Mouse (Mus musculus) cerebellum, postnatal 25 days (tissue): ENCODE measurements around the gene Slc23a2.
A peak's percentile ranks its signal among the peaks of the same experiment; 100 is the strongest.

Experiments used
- DNase-seq, 2 experiments: peaks; one replicate each; pipeline ENCODE4 v3.0.0; 2021; ENCODE audit warnings: mixed read lengths in 2 of 2

The Slc23a2 gene

DNA sequence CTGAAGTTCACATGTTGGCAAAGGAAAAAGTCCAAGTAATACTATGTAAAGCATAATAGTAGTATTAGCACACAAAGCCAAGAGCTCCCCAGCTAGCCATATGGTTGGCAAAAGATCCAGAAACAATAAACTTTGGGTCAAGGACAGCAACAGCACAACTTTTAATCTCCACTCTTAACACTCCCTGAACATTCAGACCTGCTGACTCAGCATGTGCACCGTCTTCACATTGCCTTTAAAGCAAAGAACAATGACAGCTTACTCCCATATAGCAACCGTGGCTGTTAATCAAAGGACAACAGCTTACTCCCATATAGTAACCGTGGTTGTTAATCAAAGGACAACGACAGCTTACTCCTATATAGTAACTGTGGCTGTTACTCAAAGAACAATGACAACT is 48.3 kb downstream of the Slc23a2 start:
- DNase-seq, result no peak

DNA sequence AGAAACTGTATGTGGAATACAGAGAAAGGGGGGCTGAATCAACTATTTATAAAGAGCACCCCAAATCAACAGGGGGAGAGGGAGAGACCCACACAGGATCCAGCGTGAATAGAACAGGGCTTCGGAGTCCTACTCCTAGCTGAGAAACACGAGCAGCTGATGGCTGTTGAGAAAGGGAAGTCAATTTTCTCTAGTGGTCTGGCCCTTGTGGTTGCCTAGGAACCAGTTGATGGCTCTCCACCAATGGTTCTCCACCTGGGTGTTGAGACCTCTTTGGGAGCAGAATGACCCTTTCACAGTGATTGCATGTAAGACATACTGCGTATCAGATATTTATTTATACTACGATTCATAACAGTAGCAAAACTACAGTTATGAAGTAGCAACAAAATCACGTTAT is 49.1 kb downstream of the Slc23a2 start:
- no peak for DNase-seq

DNA sequence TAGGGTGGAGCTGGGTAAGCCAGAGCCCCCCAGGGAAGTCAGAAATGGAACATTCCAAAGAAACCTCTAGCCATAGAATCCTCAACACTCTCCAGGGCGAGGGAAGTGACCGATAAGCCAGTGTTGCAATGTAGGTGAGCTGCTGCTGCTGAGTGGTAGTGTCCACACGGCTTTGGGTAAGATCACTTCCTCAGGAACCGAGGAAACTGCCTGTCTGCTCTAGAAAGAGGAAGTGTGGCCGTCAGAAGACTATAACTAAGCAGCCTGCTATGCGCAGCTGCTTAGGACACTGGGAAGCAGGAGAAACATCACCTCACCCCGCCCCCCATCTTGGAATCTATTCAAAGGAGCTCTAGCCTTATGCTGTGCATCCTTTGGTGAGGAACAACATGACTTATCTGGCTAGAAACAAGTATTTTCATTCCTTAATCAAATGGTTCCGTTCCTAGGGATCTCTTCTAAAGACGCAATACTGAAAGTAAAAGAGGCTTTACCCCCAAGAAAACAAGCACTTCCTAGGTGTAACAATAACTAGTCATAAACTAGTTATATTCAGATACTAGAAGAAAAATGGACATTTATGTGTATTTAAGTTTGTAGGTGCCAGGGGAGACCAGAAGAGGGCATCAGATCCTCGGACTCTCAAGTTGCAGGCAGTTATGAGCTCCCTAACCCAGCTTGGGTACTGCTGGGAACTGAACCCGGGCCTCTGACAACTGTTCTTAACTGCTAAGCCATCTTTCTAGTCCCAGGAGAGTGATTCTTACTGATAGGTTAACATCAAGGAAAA is 50.3 kb downstream of the Slc23a2 start:
- no peak for DNase-seq

DNA sequence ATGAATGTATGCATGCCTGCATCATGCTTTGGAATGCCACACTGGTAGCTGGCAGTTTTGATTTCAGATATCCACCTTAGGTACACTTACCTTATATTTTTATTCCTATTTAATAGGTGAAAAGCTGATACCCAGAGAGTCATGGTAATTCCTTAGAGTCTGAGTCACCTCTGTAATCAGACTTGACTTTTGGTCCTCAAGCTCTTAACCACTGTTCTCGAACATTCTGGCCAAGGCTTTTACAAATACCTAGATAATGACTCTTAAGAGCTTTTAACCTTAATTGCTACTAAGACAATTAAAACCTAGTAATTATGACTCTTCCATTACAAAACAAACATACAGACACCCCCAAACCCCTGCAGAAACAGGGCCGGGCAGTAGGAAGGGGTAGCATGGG is 51.2 kb downstream of the Slc23a2 start:
- no peak for DNase-seq

DNA sequence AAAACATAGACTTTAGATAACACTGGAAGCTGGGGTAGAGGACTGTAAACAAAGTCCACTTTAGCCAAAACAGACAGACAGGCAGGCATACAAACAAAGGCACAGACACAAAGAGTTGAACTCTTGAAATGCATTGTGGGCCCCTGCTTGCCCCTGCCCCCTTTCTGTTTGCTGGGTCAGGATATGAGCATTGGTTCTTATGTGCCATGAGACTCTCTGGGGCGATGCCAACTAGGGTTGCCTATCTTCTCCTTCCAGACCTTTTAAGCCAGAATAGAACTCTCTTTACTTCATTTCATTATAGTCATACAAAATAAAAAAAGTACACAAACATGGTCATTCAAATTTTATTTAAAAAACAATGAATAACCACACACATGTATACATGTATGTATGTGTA is 51.6 kb downstream of the Slc23a2 start:
- DNase-seq, result no peak

DNA sequence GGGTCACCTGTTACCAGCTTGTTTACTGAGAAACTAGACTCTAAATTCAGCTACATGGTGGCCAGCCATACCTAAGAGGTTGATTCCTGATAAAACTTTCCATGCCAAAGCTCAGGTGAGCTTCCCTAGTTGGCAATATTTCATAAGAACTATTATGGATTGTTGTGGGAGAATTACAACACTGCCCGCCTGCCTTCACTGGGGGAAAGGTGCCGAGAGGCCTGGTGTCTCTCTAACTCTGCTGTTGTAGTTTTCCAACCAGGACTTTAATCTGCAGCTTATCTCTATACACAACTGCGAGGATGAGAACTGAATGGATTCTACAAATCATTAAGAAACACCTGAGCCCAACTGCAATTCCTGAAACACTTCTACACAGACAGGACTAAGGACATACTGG is 52.2 kb downstream of the Slc23a2 start:
- no peak for DNase-seq

DNA sequence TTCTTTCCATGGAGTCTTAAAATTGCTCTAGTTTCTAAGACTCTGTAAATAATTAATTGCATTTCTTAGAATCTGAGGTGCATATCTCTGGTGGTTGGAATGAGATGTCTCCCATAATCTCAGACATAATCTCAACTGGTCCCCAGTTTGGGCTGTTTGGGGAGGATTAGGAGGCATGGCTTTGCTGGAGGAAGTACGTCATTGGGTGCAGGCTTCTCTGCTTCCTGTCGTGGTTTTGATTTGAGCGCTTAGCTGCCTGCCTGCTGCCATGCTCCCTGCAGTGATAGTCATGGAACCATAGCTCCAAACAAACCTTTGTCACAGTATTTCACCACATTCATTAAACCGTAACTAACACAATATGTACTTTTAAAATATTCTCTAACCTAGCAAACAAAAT is 53.2 kb downstream of the Slc23a2 start:
- DNase-seq, result no peak

DNA sequence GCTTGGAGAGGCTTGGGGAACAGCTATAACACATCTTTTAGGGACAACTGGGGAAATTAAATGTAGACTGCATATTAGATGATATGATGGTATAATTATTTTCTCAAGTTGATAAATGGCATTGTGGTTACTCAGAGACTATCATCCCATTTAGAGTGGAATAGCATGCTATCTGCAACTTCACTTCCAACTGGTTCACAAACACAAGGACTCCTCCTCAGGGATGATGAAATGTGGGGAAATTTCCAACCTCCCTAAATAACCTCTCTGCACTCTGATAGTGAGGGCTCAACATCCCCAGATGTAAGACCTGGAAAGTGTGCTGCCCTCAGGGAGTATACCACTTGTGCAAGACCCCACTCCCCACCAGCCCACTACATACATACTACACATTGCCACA is 60.1 kb downstream of the Slc23a2 start:
- no peak for DNase-seq

DNA sequence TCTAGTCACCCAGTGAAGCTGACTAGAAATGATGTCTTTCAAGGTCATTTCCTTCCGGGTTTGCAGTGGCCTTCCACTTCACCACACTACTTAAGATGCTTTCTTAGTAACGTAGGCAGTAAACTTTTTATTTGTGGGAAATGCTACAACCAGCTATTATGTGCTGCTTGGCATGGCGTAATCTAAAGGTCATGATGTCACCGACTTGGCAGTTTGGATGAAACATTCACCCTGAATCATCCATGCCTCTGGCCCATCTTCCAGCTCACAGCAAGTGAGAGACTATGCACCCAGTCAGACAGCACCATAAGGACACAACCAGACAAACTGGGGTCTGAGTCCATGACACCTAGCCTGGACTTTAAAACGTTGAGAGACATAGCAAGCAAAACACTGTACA is 60.5 kb downstream of the Slc23a2 start:
- no peak for DNase-seq

DNA sequence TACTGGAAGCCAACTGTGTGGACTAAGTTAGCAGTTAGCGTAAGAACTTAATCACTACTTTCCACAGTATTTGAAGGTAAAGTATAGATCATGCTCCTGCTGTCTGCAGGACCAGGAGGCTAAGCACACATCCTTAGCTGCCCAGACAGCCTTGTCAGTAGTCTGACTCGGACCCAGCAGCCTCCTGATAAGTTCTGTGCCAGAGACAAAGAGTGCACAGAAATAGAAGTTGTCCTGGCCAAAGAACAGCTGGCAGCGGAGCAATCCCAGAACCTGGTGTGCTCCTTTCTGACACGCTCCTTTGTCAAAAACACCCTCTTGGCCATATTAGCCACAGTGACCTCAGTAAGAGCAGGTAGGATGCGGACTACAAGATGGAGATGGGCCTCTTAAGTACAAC is 65.8 kb downstream of the Slc23a2 start:
- no peak for DNase-seq

DNA sequence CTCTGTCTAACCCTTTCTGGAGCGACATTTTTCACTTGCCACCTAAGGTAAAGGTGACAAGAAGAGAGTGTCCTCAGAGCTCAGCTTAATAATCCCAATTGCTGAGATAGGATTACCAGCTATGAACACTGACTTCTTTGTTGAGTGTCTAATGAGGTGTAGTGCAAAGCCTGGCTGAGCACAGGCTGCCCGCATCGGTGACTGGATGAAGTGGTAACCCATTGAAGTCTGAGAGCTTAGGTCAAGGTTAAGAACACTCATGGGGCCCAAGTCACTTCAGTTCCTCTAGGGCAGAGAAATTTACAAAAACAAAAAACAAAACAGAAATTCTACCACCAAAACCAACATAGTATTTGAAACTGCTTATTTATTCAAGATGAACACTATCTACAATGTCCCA is 71.9 kb downstream of the Slc23a2 start:
- no peak for DNase-seq

DNA sequence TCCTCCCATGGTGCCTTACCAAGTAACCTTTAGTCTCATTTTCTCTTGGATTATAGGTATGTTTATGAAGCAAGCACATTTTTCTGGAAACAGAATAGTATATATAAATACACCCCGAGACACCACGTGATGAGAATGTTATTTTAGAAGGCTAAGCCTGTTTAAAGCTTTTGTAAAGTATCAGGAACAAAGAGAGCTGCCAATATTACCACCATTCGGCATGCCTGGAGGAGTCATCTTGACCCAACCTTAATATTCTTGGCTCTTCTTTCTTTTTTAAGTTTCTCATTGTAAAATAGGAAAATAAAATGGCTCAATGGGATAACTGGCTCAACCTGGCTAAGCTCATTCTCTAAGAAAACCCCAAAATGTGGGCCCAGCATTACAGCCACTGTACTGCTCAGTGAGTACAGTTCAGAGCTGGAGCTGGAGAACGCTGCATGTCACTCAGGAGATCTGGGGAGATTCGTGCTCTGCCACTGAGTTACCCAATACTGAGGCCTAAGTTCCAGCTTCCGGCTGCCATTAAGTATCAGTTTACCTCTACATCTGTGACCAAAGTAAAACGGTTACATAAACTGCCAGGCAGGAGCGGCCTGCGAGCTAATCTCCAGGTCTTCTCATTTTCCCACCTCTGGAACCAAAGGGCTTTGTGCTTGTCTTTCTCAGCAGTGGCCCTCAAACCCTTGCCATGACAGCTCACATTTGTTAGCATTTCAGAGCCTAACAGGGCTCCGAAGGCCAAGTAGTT is 74.7 kb downstream of the Slc23a2 start:
- no peak for DNase-seq

DNA sequence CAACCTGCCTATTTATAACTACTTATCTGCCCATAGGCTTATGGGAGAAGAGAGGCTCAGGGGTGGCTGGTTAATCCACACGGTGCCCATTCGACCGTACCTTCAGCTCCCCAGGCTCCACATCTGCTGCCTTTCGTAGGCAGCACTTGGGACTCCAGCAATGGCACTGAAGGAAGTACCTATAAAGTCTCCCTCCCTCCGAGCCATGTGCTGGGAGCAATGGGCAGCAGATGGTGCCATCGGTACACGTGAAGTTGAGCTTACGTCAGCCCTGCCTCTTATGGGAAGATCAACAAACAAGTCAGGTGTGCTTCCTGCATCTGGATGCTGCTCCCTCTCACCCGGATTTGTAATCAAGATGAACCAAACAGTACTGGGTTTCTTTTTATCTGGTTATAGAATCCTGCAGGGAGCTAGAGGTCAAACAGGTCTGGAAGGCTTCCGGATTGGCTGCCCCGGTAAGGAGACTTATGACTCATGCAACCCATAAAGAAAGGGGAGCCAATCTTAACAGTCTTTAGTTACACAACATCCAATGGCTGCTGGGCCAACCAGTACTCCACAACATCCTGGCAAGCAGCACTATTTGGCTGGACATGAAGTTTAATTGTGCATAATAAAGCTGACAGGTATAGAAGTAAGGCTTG is 80.6 kb downstream of the Slc23a2 start:
- DNase-seq, result peak; percentile 22 to 40

DNA sequence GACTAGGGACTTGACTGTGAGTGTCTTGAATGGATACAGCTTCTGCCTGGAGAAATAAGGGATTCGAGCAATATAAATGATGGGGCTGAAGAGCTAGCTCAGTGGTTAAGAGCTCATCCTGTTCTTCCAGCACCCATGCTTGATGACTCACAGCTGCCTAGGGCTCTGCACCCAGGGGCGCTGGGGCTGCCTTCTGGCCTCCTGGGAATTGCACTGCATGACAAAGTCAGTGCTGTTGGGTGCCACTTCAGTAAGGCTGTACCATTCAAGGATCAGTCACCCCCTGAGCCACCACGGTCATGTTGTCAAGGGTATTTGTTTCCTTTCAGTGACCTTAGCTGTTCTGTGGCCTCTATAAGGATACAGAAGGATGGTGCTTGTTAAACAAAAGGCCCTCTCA is 81.1 kb downstream of the Slc23a2 start:
- DNase-seq, result no peak

DNA sequence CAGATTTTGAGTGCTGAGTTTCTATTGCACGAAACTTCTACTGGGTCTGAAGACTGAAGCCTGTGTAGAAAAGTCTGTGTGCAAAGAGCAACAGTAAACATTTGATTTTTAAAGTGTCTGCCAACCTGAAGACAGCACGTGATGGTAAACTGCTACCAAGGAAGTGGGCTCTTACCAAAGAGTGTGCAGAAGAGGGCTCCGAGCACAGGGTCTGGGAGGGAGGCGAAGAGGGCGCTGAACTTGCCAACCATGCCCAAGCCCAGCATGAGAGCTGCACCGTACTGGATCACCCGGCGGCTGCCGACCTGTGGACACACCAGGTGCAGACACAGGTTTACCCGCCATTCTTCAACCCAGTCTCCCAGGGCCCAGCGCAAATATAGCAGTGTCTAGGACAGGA is 83.0 kb downstream of the Slc23a2 start:
- DNase-seq, result no peak

DNA sequence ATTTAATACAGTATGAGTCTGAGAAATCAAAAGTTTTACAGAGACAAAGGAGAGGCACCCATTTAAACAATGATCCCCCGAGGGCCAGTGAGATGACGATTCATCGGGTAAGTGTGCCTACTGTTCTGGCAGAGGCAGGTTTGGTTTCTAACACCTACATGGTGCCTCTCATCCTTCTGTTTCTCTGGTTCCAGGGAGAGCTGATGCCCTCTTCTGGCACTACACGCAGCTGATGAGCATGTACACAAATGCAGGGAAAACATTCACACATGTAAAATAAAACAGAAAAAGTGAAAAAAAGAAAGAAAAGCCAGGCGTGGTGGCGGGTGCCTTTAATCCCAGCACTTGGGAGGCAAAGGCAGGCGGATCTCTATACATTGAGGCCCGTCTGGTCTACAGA is 85.0 kb downstream of the Slc23a2 start:
- DNase-seq, result no peak

DNA sequence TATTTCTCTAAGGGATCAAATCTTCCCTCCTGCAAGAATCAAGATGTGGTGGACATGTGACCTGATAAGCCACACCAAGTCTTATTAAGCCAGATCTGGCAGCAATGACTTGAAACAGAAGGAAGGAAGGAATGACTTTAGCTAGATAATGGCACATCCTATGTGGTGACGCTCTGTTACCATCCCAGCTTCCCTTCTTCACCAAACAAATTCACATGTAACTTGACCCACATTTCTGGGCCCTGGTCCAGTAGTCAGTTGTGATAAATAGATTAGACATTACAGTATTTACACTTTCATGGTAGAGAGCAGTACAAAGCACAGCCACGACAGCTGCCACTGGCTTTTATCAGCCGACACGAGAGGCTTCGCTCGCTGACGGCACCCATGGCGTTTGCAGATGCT is 89.6 kb downstream of the Slc23a2 start:
- DNase-seq, result no peak

DNA sequence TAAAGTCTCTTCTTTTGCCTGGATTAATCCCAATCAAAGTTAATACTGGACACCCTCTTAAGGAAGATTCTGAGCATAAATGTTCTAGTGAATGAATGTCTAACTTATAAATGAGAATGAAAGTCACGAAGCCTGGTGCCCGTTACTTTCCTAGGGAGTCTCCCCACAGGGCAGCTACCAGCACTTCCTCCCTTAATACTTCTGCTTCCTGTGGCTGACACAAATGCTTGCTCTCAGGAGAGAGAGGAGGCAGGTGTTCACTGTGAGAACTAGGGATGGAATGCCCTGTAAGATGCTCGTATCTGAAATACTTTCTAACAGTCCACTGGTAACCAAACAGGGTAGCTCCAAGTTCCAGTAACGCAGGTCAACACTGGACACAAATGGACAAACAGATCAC is 91.1 kb downstream of the Slc23a2 start:
- no peak for DNase-seq

DNA sequence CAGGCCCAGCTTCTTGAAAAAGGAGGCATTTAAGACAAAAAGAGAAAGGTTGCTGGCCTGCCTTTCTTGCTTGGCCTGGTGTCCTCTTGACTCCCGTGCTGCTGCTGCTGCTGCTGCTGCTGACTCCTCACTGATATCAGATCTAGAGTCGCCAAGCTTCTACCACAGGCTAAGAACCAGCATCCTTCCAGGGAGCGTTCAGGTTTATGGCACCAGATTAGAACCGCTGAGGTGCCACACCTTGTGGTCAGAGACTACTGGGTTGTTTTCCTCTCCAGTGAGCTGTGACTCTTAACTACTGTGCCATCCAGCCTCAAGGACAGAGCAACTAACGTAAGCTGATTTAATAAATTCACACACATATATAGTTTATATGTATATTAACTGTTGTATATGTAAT is 93.1 kb downstream of the Slc23a2 start:
- DNase-seq, result no peak

DNA sequence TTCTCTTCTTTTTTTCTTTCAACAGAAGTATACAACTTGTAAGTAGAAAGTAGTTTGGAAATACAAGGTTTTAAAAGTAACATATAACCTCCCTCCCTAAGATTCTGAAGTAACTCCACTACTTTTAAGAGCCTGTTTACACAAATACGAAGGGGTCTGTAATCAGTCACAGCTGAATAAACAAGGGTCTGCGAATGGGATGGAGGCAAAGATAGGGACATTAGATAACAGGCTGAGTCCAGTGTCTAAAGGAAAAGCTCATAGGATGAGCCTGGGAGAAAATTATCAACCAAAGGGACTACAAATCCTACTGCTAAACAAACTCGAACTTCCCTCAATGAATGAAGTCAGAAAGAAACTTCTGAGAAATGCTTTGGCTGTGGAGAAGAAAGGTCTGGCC is 95.0 kb downstream of the Slc23a2 start:
- no peak for DNase-seq

DNA sequence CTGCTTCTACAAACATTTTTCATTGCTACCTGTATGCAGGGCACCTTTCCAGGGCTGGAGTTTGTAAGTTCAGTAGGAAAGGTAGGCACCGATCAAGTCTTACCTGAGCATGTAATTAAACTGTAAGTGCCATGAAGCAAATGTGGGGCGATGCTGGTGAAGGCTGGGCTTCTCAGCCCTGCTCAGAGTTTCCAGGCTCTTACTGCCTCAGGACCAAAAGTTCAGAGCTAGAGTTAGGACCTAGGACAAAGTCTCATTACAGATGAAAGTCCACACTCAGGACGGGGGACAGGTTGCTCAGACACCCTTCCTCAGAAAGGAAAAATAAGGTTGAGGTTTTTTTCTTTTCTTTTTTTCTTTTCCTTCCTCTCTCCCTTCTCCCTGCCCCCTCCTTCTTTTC is 95.4 kb downstream of the Slc23a2 start:
- no peak for DNase-seq

DNA sequence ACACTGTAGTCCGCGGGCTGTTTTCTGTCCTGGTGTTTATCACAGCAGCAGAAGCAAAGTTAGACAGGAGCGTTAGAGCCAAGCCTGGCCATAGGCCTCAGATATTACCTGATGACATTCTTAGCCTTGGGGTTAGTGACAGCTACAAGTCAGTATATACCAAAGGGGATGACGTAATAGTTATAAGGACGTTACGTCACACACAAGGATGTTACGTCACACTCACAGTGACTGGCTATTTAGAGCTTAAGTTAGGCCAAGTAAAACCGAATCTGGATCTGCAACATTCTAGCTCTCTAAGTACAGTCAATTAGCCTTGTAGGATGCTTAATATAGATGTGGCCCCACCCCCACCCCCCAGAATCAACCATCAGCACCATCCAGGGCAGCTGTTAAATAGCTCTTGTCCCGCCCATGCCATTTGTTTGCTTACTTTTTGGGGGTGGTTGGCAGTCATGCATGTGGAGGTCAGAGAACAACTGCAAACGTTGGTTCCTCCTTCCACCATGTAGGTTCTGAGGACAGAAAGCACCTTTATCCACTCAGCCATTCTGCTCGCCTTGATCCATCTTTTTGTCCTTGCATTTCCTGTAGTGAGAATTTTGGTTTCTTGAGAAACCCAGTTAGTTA is 96.7 kb downstream of the Slc23a2 start:
- no peak for DNase-seq

DNA sequence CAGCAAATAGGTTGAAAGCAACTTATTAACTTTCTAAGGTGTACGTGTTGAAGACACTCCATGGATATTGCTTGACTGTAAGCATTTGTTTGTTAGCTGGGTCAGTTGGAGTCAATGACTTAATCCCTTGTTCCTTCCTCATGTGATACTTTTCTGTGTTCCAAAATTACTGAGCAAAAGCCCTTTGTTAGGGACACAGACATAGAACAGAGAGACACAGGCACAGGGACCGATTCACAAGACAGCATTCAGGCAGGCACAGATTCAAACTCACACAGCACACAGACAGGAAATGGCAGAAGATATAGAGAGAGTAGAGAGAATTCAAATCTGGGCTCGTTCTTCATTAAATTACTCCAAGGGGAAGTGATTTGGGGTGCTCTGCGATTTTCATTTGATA is 97.5 kb downstream of the Slc23a2 start:
- no peak for DNase-seq

DNA sequence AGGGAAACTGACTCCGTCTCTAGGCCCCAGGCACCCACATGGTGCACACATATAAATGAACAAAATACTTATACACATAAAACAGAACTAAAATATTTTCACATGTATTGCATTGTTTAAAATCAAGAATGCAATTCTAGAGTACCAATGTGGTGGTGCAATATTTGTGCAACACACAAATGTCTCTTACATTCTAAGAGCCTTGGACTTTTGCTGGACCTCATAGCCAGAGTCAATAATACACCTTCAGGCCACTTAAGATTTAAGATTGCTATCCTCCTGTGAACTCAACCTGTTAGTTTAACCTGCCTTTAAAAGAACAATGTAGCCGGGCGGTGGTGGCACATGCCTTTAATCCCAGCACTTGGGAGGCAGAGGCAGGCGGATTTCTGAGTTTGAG is 98.2 kb downstream of the Slc23a2 start:
- no peak for DNase-seq
